Mouse (Mus musculus) CH12.LX (cell line): ENCODE data around the gene Tmem189. TPM values are rescaled to one million over a fixed set of nuclear protein-coding genes. Genes with fewer than 3 reads are reported as not detected.

Experiments used
- DNase-seq: peaks from one replicate; pipeline ENCODE4 v3.0.0-alpha.2; 2013; ENCODE audit errors: extremely low read depth
- H3K27ac ChIP-seq: 2 replicates; pipeline ENCODE4 v1.5.1; 2012; ENCODE audit warnings: low read depth, mild to moderate bottlenecking, control low read depth, moderate library complexity; ENCODE audit not compliant: insufficient read depth
- H3K27me3 ChIP-seq: replicated peaks from 2 replicates; pipeline ENCODE3; 2012; ENCODE audit warnings: inconsistent platforms
- H3K36me3 ChIP-seq, 2 experiments: replicated peaks in 1 of 2; 2 replicates each; pipeline versions ENCODE3 to v1.6.1; 2012; ENCODE audit warnings: inconsistent platforms in 1 of 2, low read length in 1 of 2, mild to moderate bottlenecking in 1 of 2, mixed read lengths in 1 of 2, moderate library complexity in 1 of 2; ENCODE audit not compliant: control insufficient read depth in 1 of 2, insufficient read depth in 1 of 2
- H3K4me1 ChIP-seq, 2 experiments: 2 replicates each; pipeline ENCODE4 v1.6.1; 2012; ENCODE audit warnings: inconsistent platforms in 1 of 2, moderate library complexity in 1 of 2; ENCODE audit not compliant: insufficient read depth in 2 of 2, control insufficient read depth in 1 of 2
- H3K4me2 ChIP-seq: 2 replicates; pipeline ENCODE4 v1.6.1; 2012; ENCODE audit warnings: low read depth, mild to moderate bottlenecking, control low read depth; ENCODE audit not compliant: poor library complexity, insufficient read depth, severe bottlenecking
- H3K4me3 ChIP-seq, 3 experiments: fragments of 150-350 bp in 1 of 3; sonication (generic) in 1 of 3; replicated peaks in 1 of 3; 2 replicates each; pipeline versions ENCODE3 to v1.5.1; 2011 to 2012; ENCODE audit warnings: low read depth in 2 of 3, low read length in 2 of 3, mild to moderate bottlenecking in 2 of 3, moderate library complexity in 2 of 3, control low read depth in 1 of 3, improper control_type of control experiment in 1 of 3, inconsistent platforms in 1 of 3, mixed read lengths in 1 of 3; ENCODE audit not compliant: poor library complexity in 1 of 3
- H3K79me2 ChIP-seq: replicated peaks from 2 replicates; pipeline ENCODE4 v1.6.1; 2012; ENCODE audit warnings: mild to moderate bottlenecking, moderate library complexity; ENCODE audit not compliant: control insufficient read depth, poor library complexity, insufficient read depth, severe bottlenecking; ENCODE audit errors: extremely low read depth
- H3K9ac ChIP-seq: 2 replicates; pipeline ENCODE4 v1.6.1; 2012; ENCODE audit warnings: low read depth, mild to moderate bottlenecking, control low read depth, moderate library complexity; ENCODE audit not compliant: insufficient read depth
- H3K9me3 ChIP-seq: replicated peaks from 2 replicates; pipeline ENCODE3; 2012; ENCODE audit warnings: low read length, inconsistent platforms, mixed read lengths
- CHD1 ChIP-seq: IDR thresholded peaks from 2 replicates; pipeline ENCODE4 v1.6.1; 2012; ENCODE audit warnings: low read depth, low read length, improper control_type of control experiment, inconsistent platforms
- CHD2 ChIP-seq: IDR thresholded peaks from 2 replicates; pipeline ENCODE4 v1.6.1; 2011; ENCODE audit warnings: low read length, improper control_type of control experiment
- CTCF ChIP-seq, 2 experiments: IDR thresholded peaks in 1 of 2; conservative IDR thresholded peaks in 1 of 2; 2 replicates each; pipeline ENCODE4 v1.5.1; 2011 to 2012; ENCODE audit warnings: low read depth in 2 of 2, low read length in 2 of 2, improper control_type of control experiment in 1 of 2, inconsistent platforms in 1 of 2, mild to moderate bottlenecking in 1 of 2, moderate library complexity in 1 of 2
- E2F4 ChIP-seq: IDR thresholded peaks from 2 replicates; pipeline ENCODE4 v1.6.1; 2011; ENCODE audit warnings: low read depth, low read length, improper control_type of control experiment; ENCODE audit not compliant: insufficient replicate concordance
- ELF1 ChIP-seq: IDR thresholded peaks from 2 replicates; pipeline ENCODE4 v1.6.1; 2014; ENCODE audit warnings: low read depth, mild to moderate bottlenecking, inconsistent platforms, low read length, improper control_type of control experiment
- HCFC1 ChIP-seq: IDR thresholded peaks from 2 replicates; pipeline ENCODE4 v1.6.1; 2012; ENCODE audit warnings: low read depth, mild to moderate bottlenecking, inconsistent platforms, low read length, improper control_type of control experiment
- IRF4 ChIP-seq: IDR thresholded peaks from 2 replicates; pipeline ENCODE4 v1.6.1; 2014; ENCODE audit warnings: low read depth, mild to moderate bottlenecking, inconsistent platforms, low read length, improper control_type of control experiment
- MYC ChIP-seq: IDR thresholded peaks from 2 replicates; pipeline ENCODE4 v1.6.1; 2011; ENCODE audit warnings: low read depth, mild to moderate bottlenecking, improper control_type of control experiment, low read length
- NELFE ChIP-seq: IDR thresholded peaks from 2 replicates; pipeline ENCODE4 v1.6.1; 2011; ENCODE audit warnings: low read depth, low read length, improper control_type of control experiment
- NRF1 ChIP-seq: IDR thresholded peaks from 2 replicates; pipeline ENCODE4 v1.6.1; 2014; ENCODE audit warnings: low read depth, mild to moderate bottlenecking, inconsistent platforms, low read length, improper control_type of control experiment, moderate library complexity
- PAX5 ChIP-seq: IDR thresholded peaks from 2 replicates; pipeline ENCODE4 v1.6.1; 2012; ENCODE audit warnings: low read length, inconsistent platforms, mixed read lengths
- POLR2A ChIP-seq: IDR thresholded peaks from 2 replicates; pipeline ENCODE4 v1.6.1; 2011; ENCODE audit warnings: low read depth, mild to moderate bottlenecking, improper control_type of control experiment, low read length
- RAD21 ChIP-seq: IDR thresholded peaks from 2 replicates; pipeline ENCODE4 v1.6.1; 2011; ENCODE audit warnings: low read depth, mild to moderate bottlenecking, low read length, improper control_type of control experiment, moderate library complexity
- SMC3 ChIP-seq: IDR thresholded peaks from 2 replicates; pipeline ENCODE4 v1.6.1; 2011; ENCODE audit warnings: low read depth, low read length, improper control_type of control experiment
- UBTF ChIP-seq: IDR thresholded peaks from 2 replicates; pipeline ENCODE4 v1.6.1; 2012; ENCODE audit warnings: low read depth, mild to moderate bottlenecking, inconsistent platforms, low read length, improper control_type of control experiment, moderate library complexity
- USF2 ChIP-seq: conservative IDR thresholded peaks from 2 replicates; pipeline ENCODE4 v1.6.1; 2011; ENCODE audit warnings: low read depth, low read length, improper control_type of control experiment
- dilution Hi-C: fragments of 300-500 bp; cut with MboI; formaldehyde crosslinking; loops from 2 replicates; pipeline ENCODE4 v1.14.3; 2020; ENCODE audit warnings: low sequenced_read_pairs; ENCODE audit not compliant: extremely low pct_unique_long_range_greater_than_20kb, extremely low pct_ligation_motif_present
- in situ Hi-C: fragments of 300-500 bp; cut with MboI; formaldehyde crosslinking; loops from 3 replicates; pipeline ENCODE4 v1.14.3; 2019; ENCODE audit warnings: low sequenced_read_pairs, low pct_ligation_motif_present, low pct_unique_long_range_greater_than_20kb, mixed read lengths
- polyA plus RNA-seq: library from polyadenylated mRNA; unstranded; fragments of >175 nt; gene quantifications from 2 replicates; pipeline ENCODE4 v1.2.1, GENCODE M21; 2012; ENCODE audit warnings: low read depth; ENCODE audit not compliant: insufficient read length
- total RNA-seq, 2 experiments: library from RNA; depleted of rRNA; stranded (reverse); fragments of 300-350 nt in 1 of 2; fragments of >200 nt in 1 of 2; gene quantifications; 2 replicates each; pipeline ENCODE4 v1.2.3; 2012 to 2014

Tmem189 gene
- total and polyA plus RNA-seq, 3 experiments: 27.9 to 30.9 (median 29.5) TPM

DNA sequence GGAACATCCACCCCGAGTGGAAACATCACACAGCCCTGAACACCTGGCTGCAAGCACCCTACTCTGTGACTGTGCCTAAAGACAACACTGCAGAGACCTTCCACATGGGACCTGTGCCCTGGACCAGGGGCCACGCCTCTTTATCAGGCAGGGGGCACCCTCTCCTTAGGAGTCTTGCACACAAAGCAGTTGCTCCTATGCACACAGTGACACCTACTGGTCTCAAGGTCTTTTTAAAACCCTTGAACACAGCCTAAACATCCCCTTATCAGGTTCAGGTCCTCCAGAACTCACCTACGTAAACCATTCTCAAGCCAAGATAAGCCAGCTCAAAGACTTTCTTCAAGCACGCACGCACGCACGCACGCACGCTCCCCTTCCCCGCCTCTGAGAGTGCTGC, 78.3 kb downstream of the Tmem189 start:
- DNase-seq: no peak
- Histone ChIP-seq H3K27ac (no peak overlapping the region), H3K4me3 (no peak overlapping the region), H3K9me3 (peaks cover 14% of the 10 kb centered on the region), H3K36me3 (peaks cover 69 to 82% of the 10 kb centered on the region in 2 experiments), H3K27me3 (no peaks in the 10 kb centered on the region), H3K79me2 (peaks cover 9% of the 10 kb centered on the region), H3K4me1 (peaks cover 3 to 11% of the 10 kb centered on the region in 2 experiments; a peak in 3 of 4 replicates), H3K4me2 (no peak overlapping the region), H3K9ac (no peak overlapping the region)
- TF ChIP-seq USF2: no peak
- no peak for TF ChIP-seq MYC
- peak; percentile 47 for TF ChIP-seq SMC3
- TF ChIP-seq CHD1: no peak
- no peak for TF ChIP-seq IRF4
- TF ChIP-seq CHD2: no peak
- no peak for TF ChIP-seq HCFC1
- peak in 1 of 2 experiments; percentile 75; a peak in 2 of 4 replicates for TF ChIP-seq CTCF (conservative IDR thresholded peaks at IDR 0.05 in 1 of 2, IDR thresholded peaks at IDR 0.05 in 1 of 2; ENCODE audit: low read depth in 2 of 2, low read length in 2 of 2)
- TF ChIP-seq PAX5: no peak
- no peak for TF ChIP-seq NRF1
- TF ChIP-seq UBTF: no peak
- TF ChIP-seq RAD21: peak; percentile 49
- no peak for TF ChIP-seq ELF1
- dilution Hi-C loops: no loop called here
- in situ Hi-C loops: no loop called here

- peaks cover 3 to 32% of the 10 kb centered on the region in 2 experiments; a peak in 3 of 4 replicates for H3K4me1 ChIP-seq
- DNase-seq: no peak
- H3K27me3 ChIP-seq: no peaks in the 10 kb centered on the region
- no peaks in the 10 kb centered on the region for H3K79me2 ChIP-seq
- TF ChIP-seq NELFE (no peak), SMC3 (no peak), HCFC1 (no peak), ELF1 (no peak), PAX5 (no peak), POLR2A (no peak), E2F4 (no peak)
- dilution Hi-C loops: no loop called here
- in situ Hi-C loops: no loop called here
- no peak overlapping the region for H3K27ac ChIP-seq
- H3K36me3 ChIP-seq: peaks cover 32 to 44% of the 10 kb centered on the region in 2 experiments
- no peaks in the 10 kb centered on the region for H3K9me3 ChIP-seq
- H3K9ac ChIP-seq: no peak overlapping the region
- no peak overlapping the region for H3K4me3 ChIP-seq
- no peak overlapping the region for H3K4me2 ChIP-seq
Observed at GRCm38 (mm10) chr2:167606745-167607123, 82.9 kb downstream of the Tmem189 start.
